Mouse (Mus musculus): ENCODE data around the gene Mpc2.
A peak's percentile ranks its signal among the peaks of the same experiment; 100 is the strongest.

Mpc2 gene

GRCm38 (mm10) chr1:165460360-165460800, at the start of gene Mpc2, which contains the start of gene Dcaf6:
Mpc2 (plus strand) TSS chr1:165460637.
Dcaf6 (minus strand) TSS chr1:165460475.
- DNase-seq (ENCODE audit: low spot score in 2 of 2), result peak; percentile 99

DNA sequence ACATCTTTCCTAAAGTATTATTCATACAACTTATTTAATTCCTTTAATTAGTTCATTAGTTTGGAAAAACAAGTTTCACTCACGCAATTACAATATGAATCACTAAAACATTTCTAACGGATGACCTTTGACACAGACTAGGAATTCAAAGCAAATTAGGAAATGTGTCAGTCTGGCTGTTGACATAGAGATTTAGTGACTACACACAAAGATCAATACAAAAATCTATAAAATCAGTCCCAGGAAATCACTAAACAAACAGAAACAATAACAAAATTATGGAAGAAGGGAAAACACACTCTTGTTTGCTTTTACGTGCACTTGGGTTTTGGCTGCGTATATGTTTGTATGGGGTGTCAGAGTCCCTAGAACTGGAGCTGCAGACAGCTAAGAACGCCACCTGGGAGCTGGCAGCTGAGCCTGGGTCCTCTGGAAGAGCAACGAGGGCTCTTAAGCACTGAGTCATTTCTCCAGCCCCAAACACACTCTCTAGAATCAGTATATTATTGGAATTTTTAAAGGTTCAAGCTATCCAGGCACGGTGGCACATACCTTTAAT, 39.0 kb upstream of the Mpc2 start:
- DNase-seq (ENCODE audit: low spot score in 2 of 2), result no peak

DNA sequence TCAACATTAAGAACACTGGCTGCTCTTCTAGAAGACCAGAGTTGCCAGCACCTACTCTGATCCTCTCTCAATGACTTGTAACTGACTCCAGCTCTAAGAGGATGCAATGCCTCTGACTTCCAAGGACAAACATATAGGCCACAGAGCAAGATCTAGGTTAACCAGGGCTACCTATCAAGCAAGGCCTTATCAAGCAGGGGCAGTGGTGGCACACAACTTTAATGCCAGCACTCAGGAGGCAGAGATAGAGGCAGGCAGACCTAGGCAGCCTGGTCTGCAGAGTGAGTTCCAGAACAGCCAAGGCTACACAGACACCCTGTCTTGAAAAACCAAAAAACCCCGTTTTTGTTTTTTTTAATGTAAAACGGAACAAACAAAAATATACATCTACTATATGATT, 34.2 kb upstream of the Mpc2 start:
- peak; percentile 40 to 59 for DNase-seq (ENCODE audit: low spot score in 2 of 2)

- no peak for DNase-seq (ENCODE audit: low spot score in 2 of 2)
Observed at GRCm38 (mm10) chr1:165432883-165433282, 27.6 kb upstream of the Mpc2 start.

DNA sequence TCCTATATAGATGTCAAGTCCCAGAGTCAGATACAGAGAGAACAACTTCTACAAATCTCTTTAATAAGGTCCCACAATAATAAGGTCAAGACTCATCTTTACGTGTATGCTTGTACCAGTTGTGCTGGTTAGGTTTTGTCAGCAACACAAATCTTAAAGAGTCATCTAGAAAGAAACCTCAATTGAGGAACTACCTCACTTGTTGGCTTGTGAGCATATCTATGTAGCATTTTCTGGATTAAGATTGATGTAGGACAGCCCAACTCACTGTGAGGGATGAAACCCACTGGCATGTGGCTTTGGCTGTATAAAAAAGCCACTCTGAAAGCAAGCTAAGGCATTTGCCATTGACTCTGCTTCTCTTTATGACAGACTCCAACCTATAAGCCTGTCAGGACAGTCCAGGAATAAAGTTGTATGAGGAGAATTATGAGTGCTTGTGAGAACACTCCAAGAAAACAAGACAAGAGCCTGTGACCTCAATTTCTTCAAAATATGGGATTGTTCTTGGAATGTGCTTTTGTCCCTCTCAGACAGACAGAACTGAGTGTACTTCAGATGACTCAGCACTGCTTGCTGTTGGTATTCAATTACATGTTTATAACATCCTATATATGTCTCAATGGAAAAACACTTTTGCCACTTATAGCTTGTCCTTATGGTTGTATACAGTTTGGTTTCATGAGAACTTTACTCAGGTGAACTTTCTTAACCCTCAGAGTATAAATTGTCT, 22.0 kb upstream of the Mpc2 start:
- no peak for DNase-seq (ENCODE audit: low spot score in 2 of 2)

GRCm38 (mm10) chr1:165440788-165441187, 19.6 kb upstream of the Mpc2 start:
- no peak for DNase-seq (ENCODE audit: low spot score in 2 of 2)

DNA sequence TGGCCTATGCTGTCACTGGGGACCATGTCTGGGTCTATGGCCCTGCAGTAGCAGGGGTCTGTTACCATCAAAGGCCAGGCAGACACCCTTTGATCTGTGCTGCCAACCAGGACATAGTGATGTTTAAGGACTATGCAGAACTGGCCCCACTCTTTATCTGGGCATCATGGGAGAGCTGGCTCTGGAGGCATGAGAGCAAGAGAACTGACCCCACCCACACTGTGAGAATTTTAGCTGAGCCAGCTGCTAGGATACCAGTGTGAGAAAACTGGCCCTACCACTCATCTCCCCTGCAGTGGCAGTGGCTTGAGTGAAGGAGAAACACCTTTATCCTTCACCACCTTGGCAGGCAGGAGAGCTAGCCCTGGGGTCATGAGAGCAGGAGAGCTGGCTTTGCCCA, 19.2 kb upstream of the Mpc2 start:
- DNase-seq (ENCODE audit: low spot score in 2 of 2), result no peak

GRCm38 (mm10) chr1:165441719-165442118, 18.7 kb upstream of the Mpc2 start:
- DNase-seq (ENCODE audit: low spot score in 2 of 2), result no peak

GRCm38 (mm10) chr1:165459041-165459502, 1.4 kb upstream of the Mpc2 start:
- DNase-seq (ENCODE audit: low spot score in 2 of 2), result peak in 1 of 2 experiments; percentile 4

DNA sequence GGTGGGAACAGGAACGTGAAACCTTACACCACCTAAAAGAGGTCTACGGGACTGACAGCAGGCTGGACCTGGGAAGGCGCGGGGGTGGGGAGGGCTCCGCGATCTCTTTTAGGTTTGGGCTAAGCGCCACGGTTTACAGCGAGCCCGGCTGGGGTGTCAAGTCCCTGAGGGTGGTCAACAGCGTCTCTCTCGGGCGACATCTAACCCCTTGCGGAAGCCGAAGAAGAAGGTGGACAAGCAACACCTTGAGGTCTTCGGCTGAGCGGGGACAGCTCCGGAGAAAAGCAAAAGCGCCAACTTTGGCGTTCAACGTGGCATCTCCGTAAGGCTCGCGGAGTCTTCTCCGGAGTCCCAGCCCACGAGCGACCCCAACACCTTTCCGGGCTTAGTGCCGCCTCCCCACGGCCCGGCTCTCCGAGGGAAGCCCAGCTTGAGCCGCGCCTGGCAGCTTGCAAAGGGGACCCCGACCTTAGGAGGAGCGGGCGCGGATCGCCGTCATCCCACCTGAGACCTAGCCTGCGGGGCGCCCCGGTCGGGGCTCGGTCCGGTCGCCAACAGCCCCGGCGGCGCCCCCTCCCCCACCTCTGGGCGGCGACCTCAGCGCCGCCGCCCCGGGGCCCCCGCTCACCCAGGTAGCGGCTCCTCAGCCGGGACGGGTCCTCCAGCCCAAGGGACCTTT, 795 bp upstream of the Mpc2 start:
- peak; percentile 50 to 54 for DNase-seq (ENCODE audit: low spot score in 2 of 2)

DNA sequence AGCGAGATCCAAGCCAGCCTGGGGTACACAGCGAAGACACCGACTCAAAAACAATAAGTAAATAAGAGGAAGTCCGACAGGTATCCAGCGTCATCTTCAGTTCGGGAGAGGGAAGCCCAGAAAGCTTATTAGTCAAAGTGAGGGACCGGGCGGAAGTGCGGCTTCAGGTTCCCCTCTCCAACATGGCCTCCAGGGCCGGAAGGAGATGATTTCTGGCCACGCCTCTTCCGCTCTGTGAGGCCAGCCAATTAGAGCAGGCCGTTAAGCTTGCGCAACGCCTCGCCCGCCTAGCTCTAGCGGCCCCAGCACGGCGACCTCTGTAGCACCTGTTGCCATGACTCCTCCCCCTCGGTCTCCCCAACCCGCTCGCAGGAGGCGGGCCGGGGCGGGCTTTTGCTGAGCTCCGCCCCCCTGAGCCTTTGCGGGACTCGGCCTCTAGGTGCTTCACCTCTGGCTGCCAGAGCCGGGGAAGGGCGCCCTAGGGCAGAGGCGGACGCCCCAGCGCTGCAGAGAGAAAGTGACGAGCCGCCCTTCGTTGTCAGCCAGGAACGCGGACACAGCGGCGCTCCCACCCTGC, 452 bp downstream of the Mpc2 start:
- DNase-seq (ENCODE audit: low spot score in 2 of 2), result peak; percentile 100

DNA sequence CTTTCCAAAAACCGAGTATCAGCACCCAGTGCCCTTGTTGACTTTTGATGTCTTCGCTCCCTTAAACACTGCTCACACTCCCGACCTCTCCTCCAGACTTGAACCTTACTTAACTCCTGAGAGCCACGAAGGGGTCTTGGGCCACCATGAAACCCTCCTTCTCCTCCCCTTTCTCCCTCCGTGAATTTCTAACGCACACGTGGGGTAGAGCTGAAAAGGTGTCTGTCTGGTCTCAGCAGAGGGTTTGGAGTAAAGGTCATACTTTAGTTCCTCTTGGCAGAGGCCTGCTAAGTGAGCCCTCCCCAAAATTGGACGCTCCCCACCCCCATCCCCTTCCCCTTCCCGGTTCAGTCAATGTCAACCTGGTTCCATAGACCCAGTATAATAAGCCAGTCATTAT, 1.2 kb downstream of the Mpc2 start:
- DNase-seq (ENCODE audit: low spot score in 2 of 2), result no peak

DNA sequence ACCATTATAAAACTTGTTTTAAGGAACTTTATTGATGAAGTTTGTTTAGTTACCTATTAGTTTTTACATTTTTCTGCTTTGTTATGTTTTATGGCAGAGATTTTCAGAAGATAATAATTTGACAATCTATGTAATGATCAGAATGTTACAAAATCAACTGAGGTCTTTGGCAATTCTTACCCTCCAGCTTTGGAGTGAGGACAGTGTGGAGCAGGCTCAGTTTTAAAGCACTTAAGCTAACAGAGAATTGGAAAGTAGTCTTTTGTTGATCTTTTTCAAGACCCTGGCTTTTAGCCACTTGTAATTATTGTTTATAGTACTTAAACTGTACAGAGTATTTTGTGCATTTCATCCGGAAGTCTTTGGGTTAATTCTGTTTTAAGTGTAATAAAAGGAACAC, 2.4 kb downstream of the Mpc2 start:
- DNase-seq (ENCODE audit: low spot score in 2 of 2), result no peak

DNA sequence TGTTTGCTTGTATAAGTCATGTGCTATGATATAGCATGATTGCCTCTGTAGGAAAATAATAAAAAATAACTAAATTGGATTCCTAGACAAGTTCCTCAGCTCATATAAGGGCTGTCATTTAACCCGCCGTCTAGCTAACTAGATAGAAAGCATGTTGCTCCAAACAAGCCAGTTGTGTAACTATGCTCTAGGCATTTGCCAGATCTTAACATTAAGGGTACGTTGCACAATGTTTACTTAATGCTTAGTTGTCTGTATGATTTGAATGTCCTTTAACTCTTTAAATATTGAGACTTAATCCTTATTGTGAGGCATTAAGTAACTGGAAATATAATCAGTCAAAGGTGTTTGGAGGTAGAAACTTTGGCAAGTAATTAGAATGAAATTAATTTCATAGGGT, 4.1 kb downstream of the Mpc2 start:
- no peak for DNase-seq (ENCODE audit: low spot score in 2 of 2)

GRCm38 (mm10) chr1:165468971-165469370, 8.5 kb downstream of the Mpc2 start:
- no peak for DNase-seq (ENCODE audit: low spot score in 2 of 2)

GRCm38 (mm10) chr1:165469717-165470116, 9.3 kb downstream of the Mpc2 start:
- no peak for DNase-seq (ENCODE audit: low spot score in 2 of 2)

DNA sequence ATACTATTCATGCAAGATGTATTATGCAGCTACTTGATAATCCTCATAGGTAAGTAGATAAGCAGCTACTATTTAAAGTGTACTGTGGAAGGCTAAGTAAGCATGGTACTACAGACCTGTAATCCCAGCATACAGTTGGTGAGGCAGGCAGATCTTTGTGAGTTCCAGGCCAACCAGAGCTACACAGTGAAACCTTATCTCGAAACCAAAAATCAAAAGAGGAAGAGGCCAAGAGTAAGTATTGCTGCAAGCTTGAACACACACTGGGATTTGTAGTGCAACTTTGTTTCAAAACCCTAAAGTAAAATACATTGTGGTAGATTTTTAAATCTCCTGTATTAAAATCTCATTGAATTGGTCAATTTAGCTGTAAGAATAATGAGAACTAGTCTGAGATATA, 11.1 kb downstream of the Mpc2 start:
- DNase-seq (ENCODE audit: low spot score in 2 of 2), result peak; percentile 4 to 16

GRCm38 (mm10) chr1:165484688-165485233, 24.3 kb downstream of the Mpc2 start, which contains the start of gene Adcy10:
Adcy10 (plus strand) TSS chr1:165485183.
- DNase-seq (ENCODE audit: low spot score in 2 of 2), result no peak

DNA sequence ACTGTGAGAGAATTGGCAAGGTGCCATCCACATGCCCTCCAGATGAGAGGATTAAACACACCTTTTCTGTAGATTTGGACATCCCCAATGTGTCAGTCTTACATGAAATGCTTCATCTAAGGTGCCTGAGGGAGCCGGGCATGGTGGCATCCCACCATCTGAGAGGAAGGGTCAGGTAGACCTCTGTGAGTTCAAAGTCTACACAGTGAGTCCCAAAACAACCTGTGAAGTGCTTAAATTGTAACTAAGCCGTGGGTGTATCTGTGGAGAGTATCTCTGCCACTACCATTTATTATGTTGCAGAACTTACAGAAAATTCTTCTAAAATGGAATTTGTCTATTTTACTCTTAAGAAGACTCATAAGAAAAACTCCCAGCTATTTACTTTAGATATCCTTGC, 25.7 kb downstream of the Mpc2 start:
- DNase-seq (ENCODE audit: low spot score in 2 of 2), result no peak

DNA sequence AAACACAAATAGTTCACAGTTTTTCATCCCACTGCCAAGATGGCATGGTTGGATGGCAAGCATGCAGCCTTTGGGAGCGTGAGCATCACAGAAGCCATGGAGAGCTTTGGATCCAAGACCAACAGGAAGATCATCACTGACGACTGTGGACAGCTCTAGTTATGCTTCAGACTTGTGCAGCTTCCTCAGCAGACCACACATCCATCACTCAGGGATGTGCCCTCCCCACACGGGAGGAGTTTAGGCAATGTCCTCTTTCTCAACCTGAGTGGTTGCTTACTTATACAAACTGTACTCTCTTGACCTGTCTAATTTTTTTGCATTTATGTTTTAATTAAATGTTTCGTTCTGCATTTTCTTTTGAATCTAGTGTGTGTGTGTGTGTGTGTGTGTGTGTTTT, 28.8 kb downstream of the Mpc2 start:
- no peak for DNase-seq (ENCODE audit: low spot score in 2 of 2)

- no peak for DNase-seq (ENCODE audit: low spot score in 2 of 2)
Observed at GRCm38 (mm10) chr1:165498856-165499255, 38.4 kb downstream of the Mpc2 start.
